In the genomic region with DNA sequence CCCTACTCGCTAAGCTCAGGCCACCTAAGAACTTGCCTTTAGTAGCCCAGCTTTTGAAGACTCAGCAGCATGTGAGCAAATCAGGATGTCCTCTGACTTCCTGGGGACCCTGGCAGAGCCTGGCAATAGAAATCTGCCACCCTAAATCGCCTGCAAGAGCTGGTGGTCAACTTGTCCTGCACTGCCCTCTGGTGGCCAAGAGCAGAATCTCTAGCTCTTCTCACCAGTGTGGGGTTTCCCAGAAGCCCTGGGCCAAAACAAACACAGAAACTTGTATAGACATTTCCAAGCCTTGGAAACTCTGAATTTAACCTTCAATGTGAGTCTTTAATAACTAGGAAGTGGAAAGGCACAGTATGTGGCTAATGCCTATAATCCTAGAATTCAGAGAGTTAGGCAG, we compare ENCODE assay signal across 9 mouse cellular contexts. TPM values are rescaled to one million over a fixed set of nuclear protein-coding genes. Genes with fewer than 3 reads are reported as not detected.
A peak's percentile ranks its signal among the peaks of the same experiment; 100 is the strongest.
DNase-seq lines count a peak whose midpoint lies in the region; ATAC-seq and TF ChIP-seq lines count a peak whose summit lies in the region.
"Had no signal": no experiment of that assay in that cellular context is flagged by ENCODE, and none has a peak within 500 bp of the region (broad histone marks: within the 10 kb centered on the region; RNA-seq: fewer than 3 reads in every experiment).

No protein-coding gene starts in this region.

- no peak overlapping the region for H3K27ac ChIP-seq in heart, postnatal 0 days (ENCODE audit: low read depth)
- no peak overlapping the region for H3K27ac ChIP-seq in lung, embryonic 15.5 days

- ATAC-seq in heart, postnatal 0 days (ENCODE audit: insufficient read depth, low read depth) = peak; percentile 73
- ATAC-seq in lung, embryonic 15.5 days (ENCODE audit: borderline replicate concordance, extremely low read depth, low FRiP score, low TSS enrichment) = peak; percentile 36; the same call in 1 of the 2 replicates

- WGBS in heart, postnatal 0 days = 35% methylated on average over 2 of the region's 2 CpGs
- WGBS in lung, embryonic 15.5 days = 44% methylated on average over 2 of the region's 2 CpGs

- H3K4me3 ChIP-seq in heart, postnatal 0 days (ENCODE audit: low read depth, low read length) = no peak overlapping the region
- H3K4me3 ChIP-seq in lung, embryonic 15.5 days = no peak overlapping the region
- H3K4me3 ChIP-seq: megakaryocyte, embryonic 14.5 days had no signal

- H3K4me1 ChIP-seq in heart, postnatal 0 days (ENCODE audit: control insufficient read depth, insufficient read depth) = no peaks in the 10 kb centered on the region
- H3K4me1 ChIP-seq in lung, embryonic 15.5 days = no peaks in the 10 kb centered on the region
- H3K4me1 ChIP-seq: megakaryocyte, embryonic 14.5 days had no signal

- no peak overlapping the region for H3K4me2 ChIP-seq in heart, postnatal 0 days (ENCODE audit: low read depth, low read length)
- no peak overlapping the region for H3K4me2 ChIP-seq in lung, embryonic 15.5 days

- DNase-seq in ES-CJ7 (ENCODE audit: low read depth, low spot score) = peak; percentile 62
- DNase-seq in brain, embryonic 18.5 days (ENCODE audit: low read depth, low spot score) = peak; percentile 64
- DNase-seq in fibroblast of lung, adult 2 months (ENCODE audit: low read depth) = peak; percentile 77
- peak; percentile 88 for DNase-seq in heart, postnatal 0 days (ENCODE audit: low spot score)
- peak; percentile 74 to 92 for DNase-seq in layer of hippocampus, adult 18-20 months (ENCODE audit: low spot score in 2 of 2)
- peak; percentile 89 for DNase-seq in retina, postnatal 1 day
- peak; percentile 74 to 76 for DNase-seq in thymus, postnatal 36 days

- no peak for TF ChIP-seq EP300 in heart, postnatal 0 days (IDR thresholded peaks at IDR 0.05; ENCODE audit: low read depth)

- H3K27me3 ChIP-seq in heart, postnatal 0 days (ENCODE audit: control insufficient read depth, insufficient read depth, low read length) = no peaks in the 10 kb centered on the region
- no peaks in the 10 kb centered on the region for H3K27me3 ChIP-seq in lung, embryonic 15.5 days

- peak; percentile 94 for TF ChIP-seq CTCF in heart, postnatal 0 days (IDR thresholded peaks at IDR 0.05; ENCODE audit: low read depth)

- H3K36me3 ChIP-seq in heart, postnatal 0 days (replicated peaks; ENCODE audit: control insufficient read depth, insufficient read depth, low read length) = no peaks in the 10 kb centered on the region
- no peaks in the 10 kb centered on the region for H3K36me3 ChIP-seq in lung, embryonic 15.5 days

- H3K9ac ChIP-seq in heart, postnatal 0 days (replicated peaks; ENCODE audit: low read depth, low read length) = no peak overlapping the region
- no peak overlapping the region for H3K9ac ChIP-seq in lung, embryonic 15.5 days

- H3K9me3 ChIP-seq in heart, postnatal 0 days (replicated peaks; ENCODE audit: control insufficient read depth, low read length) = no peaks in the 10 kb centered on the region
- no peaks in the 10 kb centered on the region for H3K9me3 ChIP-seq in lung, embryonic 15.5 days

RNA-seq across cellular contexts. Expression of gene Parva, which starts 58.3 kb away (rescaled TPM):
- total RNA-seq in heart, postnatal 0 days (2014; rRNA removed; ENCODE audit: low replicate concordance) = 46.7 and 53.0 TPM in 2 replicates
- polyA plus RNA-seq in heart, postnatal 0 days (2015; fragmentation: Nextera tagmentation; extraction: Ambion mirVana) = 39.7 and 41.6 TPM in 2 replicates
- 10 to 100 TPM; 47.0 to 49.7 TPM for total RNA-seq in layer of hippocampus, adult 18-20 months (2021)
- 109 TPM in 2 replicates for polyA plus RNA-seq in lung, embryonic 15.5 days (2015; fragmentation: Nextera tagmentation; extraction: Ambion mirVana)
